Mouse (Mus musculus): Measurements from ENCODE around the gene Stt3b. TPM values are rescaled to one million over a fixed set of nuclear protein-coding genes. Genes with fewer than 3 reads are reported as not detected.
"Not testable (repeated sequence)": the region's sequence is repeated elsewhere in the genome, so short reads cannot be mapped to it uniquely, and the experiment has no call there.

Gene Stt3b
- polyA plus RNA-seq, 1 experiment from 2014 or later = 80.5 TPM

- no peaks in the 10 kb centered on the region for H3K27me3 ChIP-seq
- no peaks in the 10 kb centered on the region for H3K36me3 ChIP-seq
- no peak overlapping the region for H3K4me2 ChIP-seq (replicated peaks)
- no peak overlapping the region for H3K4me3 ChIP-seq
- ATAC-seq (replicated peaks) = no peak
- no peak overlapping the region for H3K9ac ChIP-seq (replicated peaks)
- whole genome bisulfite sequencing = 94% methylated on average over 6 of the region's 6 CpGs
- H3K27ac ChIP-seq (replicated peaks) = no peak overlapping the region
- no peaks in the 10 kb centered on the region for H3K9me3 ChIP-seq
- H3K4me1 ChIP-seq = peaks cover 14% of the 10 kb centered on the region
Measured at GRCm38 (mm10) chr9:115287774-115288434, 22.3 kb downstream of the Stt3b start.

- H3K36me3 ChIP-seq = peaks cover 5% of the 10 kb centered on the region; the same call in 1 of the 2 replicates
- no peak overlapping the region for H3K4me3 ChIP-seq
- H3K4me1 ChIP-seq = peaks cover 3% of the 10 kb centered on the region
- H3K9ac ChIP-seq (replicated peaks) = no peak overlapping the region
- H3K27me3 ChIP-seq = no peaks in the 10 kb centered on the region
- ATAC-seq (replicated peaks) = no peak
- H3K27ac ChIP-seq (replicated peaks) = no peak overlapping the region
- WGBS = 78% methylated on average over 4 of the region's 4 CpGs
- no peaks in the 10 kb centered on the region for H3K9me3 ChIP-seq
- no peak overlapping the region for H3K4me2 ChIP-seq (replicated peaks)
Measured at GRCm38 (mm10) chr9:115284385-115284784, 25.8 kb downstream of the Stt3b start.

- H3K4me1 ChIP-seq = peaks cover 3% of the 10 kb centered on the region
- H3K36me3 ChIP-seq = peaks cover 5% of the 10 kb centered on the region; the same call in 1 of the 2 replicates
- H3K4me3 ChIP-seq = no peak overlapping the region
- no peak overlapping the region for H3K27ac ChIP-seq (replicated peaks)
- WGBS = 88% methylated on average over 4 of the region's 4 CpGs
- H3K9ac ChIP-seq (replicated peaks) = no peak overlapping the region
- ATAC-seq (replicated peaks) = no peak
- no peaks in the 10 kb centered on the region for H3K27me3 ChIP-seq
- H3K4me2 ChIP-seq (replicated peaks) = no peak overlapping the region
- no peaks in the 10 kb centered on the region for H3K9me3 ChIP-seq
Measured at GRCm38 (mm10) chr9:115283403-115283802, 26.8 kb downstream of the Stt3b start.

- H3K36me3 ChIP-seq = peaks cover 27% of the 10 kb centered on the region
- no peak overlapping the region for H3K9ac ChIP-seq (replicated peaks)
- H3K9me3 ChIP-seq = 0 out of 2 replicates have a peak, but pooled peaks cover 3% of the 10 kb centered on the region
- no peak for ATAC-seq (replicated peaks)
- no peak overlapping the region for H3K4me2 ChIP-seq (replicated peaks)
- no peaks in the 10 kb centered on the region for H3K27me3 ChIP-seq
- no peak overlapping the region for H3K27ac ChIP-seq (replicated peaks)
- no peak overlapping the region for H3K4me3 ChIP-seq
- no peaks in the 10 kb centered on the region for H3K4me1 ChIP-seq
- WGBS = 97% methylated on average over 1 of the region's 1 CpGs
Measured at GRCm38 (mm10) chr9:115278641-115279040, 31.6 kb downstream of the Stt3b start.

GRCm38 (mm10) chr9:115274806-115275205, 35.4 kb downstream of the Stt3b start:
- Histone ChIP-seq H3K4me3 (no peak overlapping the region), H3K27me3 (no peaks in the 10 kb centered on the region), H3K27ac (replicated peaks) (no peak overlapping the region), H3K4me2 (replicated peaks) (no peak overlapping the region), H3K9ac (replicated peaks) (no peak overlapping the region), H3K9me3 (0 out of 2 replicates have a peak, but pooled peaks cover 3% of the 10 kb centered on the region), H3K36me3 (peaks cover 29% of the 10 kb centered on the region), H3K4me1 (no peaks in the 10 kb centered on the region)
- no peak for ATAC-seq (replicated peaks)
- 91% methylated on average over 6 of the region's 6 CpGs for WGBS

DNA sequence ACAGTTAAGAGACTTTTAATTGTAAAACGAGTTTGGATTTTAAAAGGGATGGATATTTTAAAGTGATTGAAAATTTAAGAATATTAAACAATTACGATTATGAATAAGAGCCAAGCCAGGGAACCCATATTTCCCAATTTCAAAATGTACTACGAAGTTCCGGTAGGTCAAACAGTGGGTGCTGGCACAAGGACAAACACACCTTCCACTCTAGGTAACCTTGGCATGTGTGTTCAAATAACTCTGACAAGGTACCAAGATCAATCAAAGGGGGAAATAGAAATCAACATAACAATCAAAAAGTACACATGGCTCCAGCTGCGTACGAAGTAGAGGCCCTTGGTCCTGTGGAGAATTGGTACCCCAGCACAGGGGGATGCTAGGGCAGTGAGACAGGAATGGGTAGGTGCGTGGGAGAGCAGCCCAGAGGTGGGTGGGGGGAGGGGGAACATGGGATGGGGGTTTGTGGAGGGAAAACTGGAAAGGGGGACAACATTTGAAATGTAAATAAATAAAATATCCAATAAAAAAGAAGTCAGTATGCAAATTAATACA, 37.0 kb downstream of the Stt3b start:
- no peaks in the 10 kb centered on the region for H3K27me3 ChIP-seq
- no peak overlapping the region for H3K9ac ChIP-seq (replicated peaks)
- no peak overlapping the region for H3K27ac ChIP-seq (replicated peaks)
- H3K4me2 ChIP-seq (replicated peaks) = no peak overlapping the region
- peaks cover 28% of the 10 kb centered on the region for H3K36me3 ChIP-seq
- WGBS = 93% methylated on average over 7 of the region's 7 CpGs
- H3K4me1 ChIP-seq = 0 out of 2 replicates have a peak, but pooled peaks cover 2% of the 10 kb centered on the region
- 0 out of 2 replicates have a peak, but pooled peaks cover 3% of the 10 kb centered on the region for H3K9me3 ChIP-seq
- ATAC-seq (replicated peaks) = no peak
- no peak overlapping the region for H3K4me3 ChIP-seq

DNA sequence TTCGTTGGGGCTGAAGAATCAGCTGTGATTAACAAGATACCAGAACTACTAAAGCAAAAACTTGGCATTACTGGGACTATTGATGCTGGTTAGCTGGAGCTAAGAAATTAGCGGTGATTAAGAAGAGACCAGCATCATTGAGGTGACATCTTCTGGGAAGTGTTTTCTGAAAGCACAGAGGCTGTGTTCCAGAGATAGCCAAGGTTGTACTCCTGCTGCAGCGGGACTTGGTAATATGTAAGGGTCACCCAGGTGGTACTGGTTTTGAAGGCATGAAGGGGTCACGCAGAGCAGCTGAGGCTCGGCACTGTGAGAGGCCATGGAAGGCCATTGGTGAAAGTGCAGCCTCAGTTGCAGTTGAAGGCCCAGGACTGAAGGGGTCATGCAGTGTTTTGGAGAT, 37.8 kb downstream of the Stt3b start:
- not testable (repeated sequence) for H3K27ac ChIP-seq (replicated peaks); H3K27me3 ChIP-seq; H3K4me2 ChIP-seq (replicated peaks); H3K9ac ChIP-seq (replicated peaks); ATAC-seq (replicated peaks); H3K9me3 ChIP-seq; H3K4me1 ChIP-seq; H3K4me3 ChIP-seq
- H3K36me3 ChIP-seq = peaks cover 28% of the 10 kb centered on the region
- WGBS = 94% methylated on average over 5 of the region's 5 CpGs

DNA sequence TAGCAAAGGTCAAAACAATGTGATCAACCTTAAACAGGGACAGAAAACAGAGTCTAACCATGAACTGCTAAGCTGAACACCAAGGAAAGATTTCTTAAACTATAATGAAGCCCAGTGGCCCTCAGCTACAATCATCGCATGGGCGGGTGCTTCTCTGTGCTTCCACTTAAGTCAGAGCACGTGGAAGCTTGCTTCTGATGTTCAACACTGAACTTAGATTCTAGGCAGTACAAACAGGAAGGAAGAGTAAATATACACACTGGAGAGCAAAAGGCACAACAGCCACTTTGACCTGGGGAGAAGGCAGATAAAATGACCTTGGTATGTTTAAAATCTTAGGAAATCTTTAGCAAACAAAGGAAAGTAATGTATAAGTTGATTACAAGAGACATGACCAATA, 38.7 kb downstream of the Stt3b start:
- Histone ChIP-seq H3K9ac (replicated peaks) (no peak overlapping the region), H3K27me3 (no peaks in the 10 kb centered on the region), H3K4me1 (0 out of 2 replicates have a peak, but pooled peaks cover 2% of the 10 kb centered on the region), H3K36me3 (peaks cover 25% of the 10 kb centered on the region), H3K4me2 (replicated peaks) (no peak overlapping the region), H3K9me3 (0 out of 2 replicates have a peak, but pooled peaks cover 3% of the 10 kb centered on the region), H3K4me3 (no peak overlapping the region), H3K27ac (replicated peaks) (no peak overlapping the region)
- no peak for ATAC-seq (replicated peaks)
- 93% methylated on average over 3 of the region's 3 CpGs for WGBS

GRCm38 (mm10) chr9:115261896-115262295, 48.3 kb downstream of the Stt3b start:
- H3K27me3 ChIP-seq = no peaks in the 10 kb centered on the region
- H3K4me1 ChIP-seq = no peaks in the 10 kb centered on the region
- H3K27ac ChIP-seq (replicated peaks) = no peak overlapping the region
- 82% methylated on average over 5 of the region's 5 CpGs for WGBS
- no peaks in the 10 kb centered on the region for H3K9me3 ChIP-seq
- H3K4me2 ChIP-seq (replicated peaks) = no peak overlapping the region
- H3K4me3 ChIP-seq = no peak overlapping the region
- H3K9ac ChIP-seq (replicated peaks) = no peak overlapping the region
- no peak for ATAC-seq (replicated peaks)
- H3K36me3 ChIP-seq = peaks cover 6% of the 10 kb centered on the region; the same call in 1 of the 2 replicates

DNA sequence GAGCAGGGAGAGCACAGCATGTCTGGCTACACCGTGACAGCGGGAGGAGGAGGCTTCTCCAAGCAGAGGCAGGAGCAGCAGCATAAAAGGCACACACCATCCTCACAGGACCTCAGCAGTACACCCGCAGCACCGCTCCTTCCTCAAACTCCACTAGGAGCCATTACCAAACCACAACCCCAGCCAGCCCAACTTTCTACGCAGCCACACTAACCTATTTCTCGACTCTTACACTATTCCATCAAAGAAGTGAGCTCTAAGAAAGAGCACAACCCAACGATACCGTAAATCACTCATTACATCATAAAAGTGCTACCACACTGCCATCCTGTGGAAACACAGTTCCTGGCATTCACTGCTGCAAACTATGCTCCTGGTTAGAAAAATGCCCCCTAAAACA, 48.8 kb downstream of the Stt3b start:
- H3K36me3 ChIP-seq = peaks cover 8% of the 10 kb centered on the region; the same call in 1 of the 2 replicates
- H3K4me1 ChIP-seq = no peaks in the 10 kb centered on the region
- 79% methylated on average over 8 of the region's 8 CpGs for WGBS
- no peaks in the 10 kb centered on the region for H3K27me3 ChIP-seq
- ATAC-seq (replicated peaks) = no peak
- no peaks in the 10 kb centered on the region for H3K9me3 ChIP-seq
- H3K9ac ChIP-seq (replicated peaks) = no peak overlapping the region
- H3K27ac ChIP-seq (replicated peaks) = no peak overlapping the region
- no peak overlapping the region for H3K4me2 ChIP-seq (replicated peaks)
- H3K4me3 ChIP-seq = no peak overlapping the region

DNA sequence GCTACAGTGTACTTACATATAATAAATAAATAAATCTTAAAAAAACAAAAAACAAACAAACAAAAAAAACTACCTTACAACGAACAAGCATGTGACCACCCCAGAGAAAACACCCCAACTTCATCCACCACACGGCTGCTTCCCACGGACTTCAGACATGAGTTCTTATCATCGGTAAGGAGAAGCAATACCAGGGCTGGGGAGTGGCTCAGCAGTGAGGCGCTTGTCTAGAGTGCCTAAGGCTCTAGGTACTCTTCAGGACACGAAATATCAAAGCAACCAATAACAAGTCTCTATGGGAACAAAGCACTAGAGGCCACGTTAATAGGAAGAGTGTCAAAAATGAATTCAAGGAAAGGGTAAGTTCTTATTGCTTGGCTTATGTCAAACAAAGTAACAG, 49.8 kb downstream of the Stt3b start:
- no peak overlapping the region for H3K27ac ChIP-seq (replicated peaks)
- ATAC-seq (replicated peaks) = no peak
- WGBS = 92% methylated on average over 7 of the region's 7 CpGs

DNA sequence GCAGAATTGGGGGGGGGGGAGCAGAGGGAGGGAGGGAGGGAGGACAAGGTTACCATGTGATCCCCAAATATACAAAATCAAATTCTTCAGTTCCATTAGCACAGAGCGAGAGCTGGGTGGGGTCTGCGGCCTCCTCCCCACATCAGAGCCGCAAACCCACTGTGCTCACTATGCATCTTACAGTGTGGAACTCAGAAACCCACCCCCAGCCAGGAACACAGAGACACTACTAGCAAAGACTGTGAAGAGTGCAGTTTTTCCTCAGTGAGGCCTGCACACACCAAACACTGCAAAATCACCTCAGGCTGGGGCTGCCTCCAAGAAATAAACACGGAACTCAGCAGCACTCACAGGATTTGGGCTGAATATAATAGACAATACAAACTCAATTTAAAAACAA, 50.4 kb downstream of the Stt3b start:
- H3K4me1 ChIP-seq = no peaks in the 10 kb centered on the region
- no peaks in the 10 kb centered on the region for H3K27me3 ChIP-seq
- no peak for ATAC-seq (replicated peaks)
- no peaks in the 10 kb centered on the region for H3K9me3 ChIP-seq
- 85% methylated on average over 4 of the region's 4 CpGs for WGBS
- H3K4me2 ChIP-seq (replicated peaks) = no peak overlapping the region
- no peak overlapping the region for H3K4me3 ChIP-seq
- H3K27ac ChIP-seq (replicated peaks) = no peak overlapping the region
- no peak overlapping the region for H3K9ac ChIP-seq (replicated peaks)
- H3K36me3 ChIP-seq = peaks cover 8% of the 10 kb centered on the region

More for the DNA sequence above, 49.8 kb downstream of the Stt3b start:
- Histone ChIP-seq H3K27me3 (no peaks in the 10 kb centered on the region), H3K36me3 (peaks cover 3% of the 10 kb centered on the region; the same call in 1 of the 2 replicates), H3K9ac (replicated peaks) (no peak overlapping the region), H3K9me3 (no peaks in the 10 kb centered on the region), H3K4me2 (replicated peaks) (no peak overlapping the region), H3K4me3 (no peak overlapping the region), H3K4me1 (no peaks in the 10 kb centered on the region)
